Mouse (Mus musculus) kidney, postnatal 25 days (tissue): ENCODE data around the gene Urm1.

Experiments used
- DNase-seq, 2 experiments: peaks; one replicate each; pipeline ENCODE4 v3.0.0; 2021; ENCODE audit warnings: mixed read lengths in 2 of 2

The Urm1 gene

DNA sequence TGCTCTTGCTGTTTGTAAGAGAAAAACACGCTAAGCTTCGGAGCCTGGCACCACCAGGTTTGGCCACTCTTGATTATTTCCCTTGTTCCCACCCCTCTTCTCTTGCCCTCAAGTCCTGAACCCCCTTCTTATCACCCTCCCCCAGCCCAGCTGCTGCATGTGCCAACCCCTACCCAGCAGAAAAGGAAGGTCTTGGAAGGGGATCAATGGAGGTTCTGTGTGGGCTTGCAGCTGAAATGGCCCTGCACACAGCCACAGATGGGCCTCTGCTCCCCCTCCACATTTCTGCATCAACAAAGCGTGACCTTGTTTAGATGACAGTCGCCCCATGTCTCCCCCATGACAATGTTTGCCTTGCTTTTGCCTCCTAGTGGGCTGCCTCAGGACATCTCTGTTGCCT, 11.2 kb downstream of the Urm1 start:
- no peak for DNase-seq

DNA sequence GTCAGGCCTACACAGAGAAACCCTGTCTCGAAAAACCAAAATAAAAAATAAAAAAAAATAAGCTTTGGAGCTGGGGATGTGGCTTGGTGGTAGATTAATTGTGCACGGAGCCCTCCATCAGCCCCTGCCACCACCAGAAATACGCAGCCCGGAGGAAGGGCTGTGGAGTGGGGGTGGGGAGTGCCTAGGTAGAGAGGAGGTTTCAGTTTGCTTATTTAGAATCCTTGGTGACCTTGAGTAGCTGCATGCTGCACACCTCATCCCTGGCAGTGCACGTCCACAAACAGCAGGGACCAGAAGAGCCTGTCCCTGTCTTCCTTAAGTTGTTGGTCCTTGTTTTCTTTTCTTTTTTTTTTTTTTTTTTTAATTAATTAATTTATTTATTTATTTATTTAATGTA, 13.9 kb downstream of the Urm1 start:
- no peak for DNase-seq

DNA sequence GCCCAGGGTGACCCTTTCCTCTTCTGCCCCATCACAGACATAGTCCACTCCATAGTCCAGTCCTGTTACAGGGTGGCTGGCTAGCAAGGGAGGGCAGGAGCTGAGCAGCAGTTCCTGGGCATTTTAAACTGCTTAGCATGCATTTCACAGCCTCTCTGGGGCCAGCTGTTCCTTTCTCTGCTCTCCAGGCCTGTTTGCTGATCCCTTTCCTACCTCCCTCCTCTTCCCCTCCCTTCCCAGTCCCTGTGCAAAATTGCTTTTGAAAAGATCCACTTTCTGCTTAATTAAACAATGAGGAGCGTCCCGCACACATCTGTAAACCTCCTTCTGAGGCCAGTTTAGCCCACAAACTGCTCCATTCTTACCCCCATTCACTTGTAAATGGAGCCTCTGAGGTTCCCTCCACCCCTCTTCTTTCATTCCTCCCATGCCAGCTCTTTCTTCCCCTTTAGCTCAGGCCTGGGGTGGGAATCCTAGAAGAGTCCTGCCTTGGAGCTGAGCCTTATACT, 15.6 kb downstream of the Urm1 start:
- DNase-seq = peak in 1 of 2 experiments; percentile 66

DNA sequence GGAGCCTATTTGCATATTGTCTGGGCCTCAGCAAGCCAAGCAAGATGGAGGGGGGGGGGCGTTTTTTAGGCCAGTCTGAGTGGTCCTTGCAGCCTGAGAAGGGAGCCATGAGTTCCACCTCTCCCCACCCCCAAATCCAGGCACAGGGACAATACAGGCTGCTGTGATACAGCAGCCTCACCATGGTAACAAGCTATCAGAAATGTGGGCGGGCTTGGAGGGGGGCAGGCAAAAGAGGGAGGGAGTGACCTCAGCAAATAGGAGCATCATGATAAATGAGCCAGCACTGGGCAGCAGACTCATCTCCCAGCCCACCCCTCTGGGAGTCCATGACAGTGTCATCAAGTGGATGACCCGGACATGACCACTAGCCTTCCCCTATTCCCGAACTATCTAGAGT, 19.6 kb downstream of the Urm1 start:
- no peak for DNase-seq

DNA sequence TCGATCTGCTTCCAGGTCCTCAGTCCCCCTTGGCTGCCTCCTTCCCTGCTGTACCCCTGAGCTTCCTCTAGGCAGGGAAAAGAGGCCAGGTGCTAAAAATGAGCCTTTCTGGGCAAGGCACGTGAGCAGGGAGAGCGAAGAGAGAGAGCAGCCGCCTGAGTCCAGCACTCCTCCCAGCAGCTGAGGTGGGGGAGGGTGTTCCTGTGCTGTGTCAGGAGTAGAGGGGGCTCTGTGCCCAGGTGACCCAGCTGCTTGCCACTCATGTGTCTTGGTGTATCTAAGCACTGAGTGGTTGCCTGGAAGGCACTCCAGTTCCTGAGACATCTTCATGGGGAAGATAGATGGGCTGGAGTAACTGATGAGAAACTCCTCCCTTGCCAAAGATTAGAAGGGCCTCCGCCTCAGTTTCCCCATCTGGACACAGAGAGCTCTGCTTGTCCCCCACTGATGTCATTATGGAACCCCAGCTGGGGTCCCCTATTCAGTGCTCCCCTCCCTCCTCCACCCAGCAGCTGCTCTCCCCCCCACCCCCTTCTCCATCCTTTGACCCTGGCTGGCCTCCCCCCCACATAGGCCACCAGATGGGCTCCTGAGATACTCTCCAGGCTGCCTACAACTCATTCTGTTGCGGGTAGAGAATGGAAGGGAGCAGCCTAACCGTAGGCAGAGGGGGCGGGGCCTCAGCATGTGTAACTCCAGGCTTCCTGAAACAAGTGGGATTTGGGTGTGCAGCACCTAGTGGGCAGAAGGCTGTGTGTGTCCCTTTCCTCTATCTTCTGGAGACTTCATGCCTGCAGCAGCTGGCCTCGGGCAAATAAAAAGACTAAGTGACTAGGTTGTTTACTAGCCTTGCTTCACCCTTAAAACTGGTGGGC, 23.6 kb downstream of the Urm1 start:
- no peak for DNase-seq

DNA sequence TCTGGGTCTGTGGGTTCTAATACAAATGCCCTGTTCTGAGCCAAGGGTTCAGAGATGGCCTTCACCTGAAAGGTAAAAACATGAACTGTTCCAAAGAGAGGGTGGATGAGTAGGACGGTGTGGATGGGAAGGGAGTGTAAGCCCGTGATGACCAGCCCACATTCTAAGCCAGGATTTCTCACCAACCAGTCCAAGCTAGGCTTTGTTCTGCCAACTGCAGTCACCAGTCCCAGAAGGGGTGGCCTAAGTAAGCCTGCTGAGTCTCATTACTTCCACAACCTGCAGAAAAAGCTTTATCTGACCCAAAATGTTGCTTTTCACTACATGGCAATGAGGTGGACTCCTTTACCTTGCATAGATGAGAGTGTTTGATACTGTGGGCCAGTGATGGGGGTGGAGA, 24.2 kb downstream of the Urm1 start:
- DNase-seq = no peak

DNA sequence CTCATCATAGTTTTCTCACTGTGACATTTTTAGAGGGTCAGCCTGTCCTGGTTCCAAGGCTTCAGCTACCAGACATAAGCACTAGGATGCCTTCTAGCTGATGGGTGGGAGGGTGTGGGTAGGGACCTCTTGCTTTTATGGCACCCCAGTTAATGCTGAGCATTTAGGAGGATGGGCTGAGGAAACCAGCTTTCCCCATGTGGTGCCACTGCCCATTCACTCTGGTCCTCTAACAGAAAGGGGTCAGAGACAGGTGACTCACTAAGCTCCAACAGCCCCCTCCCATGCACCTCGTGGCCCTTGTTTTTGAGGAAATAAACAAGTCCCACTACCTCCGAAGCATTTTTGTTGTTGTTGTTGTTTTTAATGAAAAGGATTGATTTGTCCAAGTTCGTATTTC, 24.8 kb downstream of the Urm1 start:
- no peak for DNase-seq

DNA sequence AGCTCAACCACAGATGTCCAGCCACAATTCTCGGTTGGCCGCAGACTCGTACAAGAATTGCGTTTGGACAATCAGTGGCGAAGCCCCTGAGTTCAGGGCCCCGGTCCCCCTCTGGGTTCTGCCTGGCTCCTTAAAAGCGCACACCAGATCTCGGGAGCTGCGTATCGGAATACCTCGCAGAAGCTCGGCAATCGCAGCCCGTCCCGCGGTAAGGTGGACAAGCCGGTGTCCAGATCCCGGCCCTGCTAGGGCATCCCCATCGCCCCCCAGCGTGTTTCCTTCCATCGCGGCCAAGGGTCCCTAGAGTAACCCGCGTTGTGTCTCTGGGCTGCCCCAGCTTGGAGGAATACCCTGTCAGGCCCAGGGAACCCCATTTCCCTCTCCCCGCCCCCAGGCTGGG, 25.8 kb downstream of the Urm1 start:
- no peak for DNase-seq

DNA sequence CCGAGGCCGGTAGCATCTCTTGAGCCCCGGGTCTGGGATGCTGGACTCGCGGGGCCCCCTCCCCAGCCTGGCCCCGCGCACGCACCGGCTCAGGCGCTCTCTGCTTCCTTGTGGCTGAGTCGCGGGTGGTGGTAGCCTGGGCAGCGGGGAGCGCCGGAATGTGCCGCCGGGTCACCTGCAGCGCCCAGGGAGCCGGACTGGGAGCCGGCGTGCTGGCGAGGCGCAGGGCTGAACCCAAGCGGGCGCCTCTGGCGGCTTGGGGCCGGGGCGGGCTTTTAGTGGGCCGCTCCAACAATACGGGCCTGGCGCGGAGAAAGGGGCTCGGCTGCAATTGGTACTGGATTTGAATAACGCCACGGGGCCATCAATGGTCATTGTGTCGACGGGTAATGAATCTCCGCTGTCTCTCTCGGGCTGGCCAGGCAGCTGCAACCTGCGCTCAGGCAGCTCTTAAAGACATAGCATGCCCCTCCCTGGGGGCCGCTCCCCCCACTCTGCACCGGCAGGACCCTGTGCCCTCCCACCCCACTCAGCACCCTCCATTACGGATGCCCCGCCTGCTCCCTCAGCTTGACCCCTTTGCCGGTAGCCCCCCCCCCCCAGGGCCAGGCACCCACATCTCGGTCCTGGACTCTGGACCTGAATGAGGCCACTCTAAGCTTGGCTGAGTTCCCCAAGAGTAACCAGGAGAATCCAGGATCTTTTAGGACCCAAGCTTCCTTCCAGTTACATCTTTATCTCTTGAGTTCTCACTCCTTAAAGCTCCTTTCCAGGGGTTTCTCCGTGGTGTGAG, 26.4 kb downstream of the Urm1 start:
- DNase-seq = peak; percentile 39 to 68

DNA sequence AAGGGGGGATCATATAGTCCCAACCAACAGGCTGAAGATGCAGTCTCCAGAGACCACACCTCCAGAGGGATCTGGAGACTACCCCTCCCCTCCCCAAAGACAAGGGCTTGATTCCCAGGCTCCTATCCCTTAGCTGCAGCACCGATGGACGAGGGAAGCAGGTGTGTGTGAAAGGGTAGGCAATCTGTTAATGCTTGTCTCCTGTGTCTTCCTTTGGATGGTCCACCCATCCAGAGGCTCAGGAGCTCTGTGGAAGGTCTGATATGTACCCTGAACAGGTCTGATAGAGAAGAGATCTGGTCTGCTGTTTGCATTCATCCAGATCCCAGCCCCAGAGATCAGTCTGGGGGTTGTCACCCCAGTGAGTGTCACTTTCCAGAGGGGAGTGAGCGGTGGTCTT, 27.0 kb downstream of the Urm1 start:
- DNase-seq = no peak

DNA sequence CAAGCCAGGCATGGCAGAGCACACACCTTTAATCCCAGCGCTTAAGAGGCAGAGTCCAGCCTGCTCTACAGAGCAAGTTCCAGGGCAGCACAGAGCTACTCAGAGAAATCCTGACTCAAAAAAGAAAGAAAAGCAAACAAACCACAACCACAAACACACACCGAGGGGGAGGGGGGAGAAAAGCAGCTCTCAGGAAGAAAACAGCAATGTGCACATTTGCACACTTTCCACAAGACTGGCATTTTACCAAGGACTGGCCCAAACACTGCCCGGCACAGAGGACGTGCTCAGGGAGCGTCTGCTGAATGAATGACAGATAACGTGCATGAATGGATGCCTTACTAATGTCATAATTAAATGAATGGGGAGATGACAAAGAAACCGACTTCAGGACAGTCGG, 29.2 kb downstream of the Urm1 start:
- DNase-seq = no peak

DNA sequence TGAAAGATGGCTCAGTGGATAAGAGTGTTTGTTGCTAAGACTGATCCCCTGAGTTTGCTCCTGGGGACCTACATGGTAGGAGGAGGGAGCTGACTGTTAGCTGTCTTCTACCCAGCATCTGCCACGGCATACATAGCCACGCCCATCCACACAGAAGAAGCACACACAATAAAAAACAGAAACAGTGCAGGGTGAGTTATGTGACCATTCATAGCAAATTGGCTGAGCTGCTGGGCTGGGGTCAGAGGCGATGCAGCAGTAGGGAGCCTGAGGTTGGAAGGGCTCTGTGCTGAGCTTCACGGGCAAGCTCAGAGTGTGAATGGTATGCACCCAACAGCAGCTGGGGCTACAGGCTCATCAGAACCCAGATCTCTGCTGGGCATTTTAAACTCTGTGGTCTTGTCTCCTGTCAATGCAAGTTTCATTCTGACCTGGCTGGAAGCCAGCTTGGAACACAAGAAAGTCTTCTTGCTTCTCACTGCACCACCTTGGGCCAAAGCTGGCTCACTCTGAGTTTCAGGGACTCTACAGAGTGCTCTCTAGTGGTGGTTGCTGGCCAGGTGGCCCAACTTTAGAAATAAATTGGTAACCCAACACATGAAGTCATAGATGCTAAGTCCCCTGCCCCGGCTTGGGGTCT, 30.1 kb downstream of the Urm1 start:
- DNase-seq = no peak

DNA sequence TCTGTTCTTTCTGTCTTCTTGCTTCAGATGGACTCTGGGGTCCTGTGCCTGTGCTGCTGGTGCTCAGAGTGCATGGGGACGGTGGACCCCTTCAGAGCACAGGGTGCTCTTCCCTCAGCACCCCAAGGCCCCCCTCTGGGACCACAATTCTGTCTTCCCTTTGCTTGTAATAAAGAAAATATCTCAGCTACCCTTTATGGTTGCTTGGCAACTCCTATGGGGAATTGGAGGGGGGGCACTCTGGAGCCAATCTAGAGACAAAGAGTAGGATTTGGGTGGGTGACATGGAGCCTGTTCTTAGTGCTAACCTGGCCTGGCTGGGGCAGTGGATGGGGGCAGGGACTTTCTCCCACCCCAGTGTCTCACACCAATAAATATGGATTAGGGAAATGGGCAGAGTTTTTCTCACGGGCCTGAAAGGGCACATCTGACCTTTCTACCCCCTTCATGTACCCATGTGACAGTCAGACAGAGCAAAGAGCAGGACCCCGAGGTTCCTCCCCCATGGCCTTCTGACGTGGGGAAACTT, 33.1 kb downstream of the Urm1 start:
- DNase-seq = no peak

DNA sequence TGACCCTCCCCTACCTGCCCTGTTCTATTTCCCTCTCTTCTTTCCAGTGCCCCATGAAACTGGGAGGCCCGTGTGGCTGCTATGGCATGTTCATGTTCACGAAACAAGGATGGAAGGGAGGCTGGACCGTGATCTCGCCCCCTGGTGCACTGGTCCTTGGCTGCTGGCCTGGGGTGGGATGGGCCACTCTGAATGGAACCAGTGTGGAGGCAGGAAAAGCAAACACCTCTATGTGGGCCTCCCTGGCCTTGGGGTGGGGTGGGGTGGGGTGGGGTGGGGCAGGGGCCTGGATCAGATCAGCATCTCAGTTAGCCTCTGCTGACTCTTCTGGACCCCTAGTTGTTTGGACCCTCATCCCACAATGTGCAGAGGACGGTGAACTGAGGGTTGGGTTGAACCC, 33.9 kb downstream of the Urm1 start:
- DNase-seq = no peak

DNA sequence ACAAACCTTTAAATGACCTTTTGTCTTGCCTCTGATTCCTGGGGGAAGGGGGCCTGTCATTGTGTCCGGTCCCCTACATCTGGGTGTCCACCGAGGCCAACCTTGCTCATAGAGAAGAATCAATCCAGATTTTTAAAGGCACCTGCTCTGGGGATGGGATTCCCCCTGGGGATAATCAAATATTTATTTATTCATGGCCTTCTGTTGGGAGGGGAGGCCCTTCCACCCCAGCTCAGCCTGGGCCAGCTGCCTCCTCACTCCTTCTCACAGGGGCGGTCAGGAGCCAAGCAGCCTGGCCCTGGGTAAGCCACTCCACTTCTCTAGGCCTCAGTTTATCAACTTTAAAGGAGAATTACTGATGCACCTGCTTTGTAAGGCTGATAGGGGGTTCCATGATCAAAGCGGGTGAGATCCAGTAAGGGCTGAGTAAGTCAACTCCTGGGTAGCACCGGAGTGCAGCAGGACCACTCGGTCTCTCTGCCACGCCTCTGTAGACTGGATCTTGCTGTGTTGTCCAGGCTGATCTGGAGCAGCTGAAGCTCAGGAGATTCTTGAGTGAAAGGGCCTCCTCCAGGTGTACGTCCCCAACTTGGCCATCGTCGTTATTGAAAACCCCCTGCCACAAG, 35.8 kb downstream of the Urm1 start:
- DNase-seq = no peak

DNA sequence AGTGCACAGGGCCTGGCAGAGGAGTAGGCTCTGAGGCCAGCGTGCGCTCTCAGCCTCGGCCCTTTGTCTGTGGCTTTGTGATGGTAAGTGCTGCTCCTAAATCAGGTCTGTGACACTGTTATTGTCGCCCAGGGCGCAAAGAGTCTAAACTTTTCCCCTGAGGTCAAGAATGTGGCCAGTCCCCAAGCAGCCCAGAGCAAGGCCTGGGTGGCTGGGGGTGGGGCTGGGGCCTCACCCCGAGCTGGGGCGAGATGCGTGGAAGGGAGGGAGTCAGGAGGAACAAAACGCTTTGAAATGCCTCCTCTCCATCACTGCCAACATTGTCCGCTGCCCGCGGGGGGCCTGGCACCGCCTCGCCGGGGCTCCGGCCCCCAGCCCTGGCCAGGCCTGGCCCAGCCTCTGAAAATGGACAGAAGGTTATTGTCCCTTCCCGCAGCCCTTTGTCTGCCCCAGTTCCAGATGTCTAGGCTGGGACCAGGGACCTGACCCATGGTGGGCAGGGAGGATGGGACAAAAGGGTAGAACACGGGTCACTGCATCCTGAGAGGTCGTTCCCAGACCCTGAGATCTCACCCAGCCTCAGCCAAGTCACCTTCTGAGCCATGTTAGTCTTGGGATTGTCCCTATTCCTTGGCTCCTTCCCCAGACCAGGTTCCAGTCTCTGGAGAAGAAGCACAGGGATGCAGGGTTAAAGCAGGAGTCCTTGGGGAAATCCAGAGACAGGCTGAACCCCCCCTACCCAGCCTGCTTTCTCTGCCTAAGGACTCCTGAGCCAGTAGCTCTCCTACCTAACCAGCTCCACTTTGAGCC, 36.8 kb downstream of the Urm1 start:
- no peak for DNase-seq

DNA sequence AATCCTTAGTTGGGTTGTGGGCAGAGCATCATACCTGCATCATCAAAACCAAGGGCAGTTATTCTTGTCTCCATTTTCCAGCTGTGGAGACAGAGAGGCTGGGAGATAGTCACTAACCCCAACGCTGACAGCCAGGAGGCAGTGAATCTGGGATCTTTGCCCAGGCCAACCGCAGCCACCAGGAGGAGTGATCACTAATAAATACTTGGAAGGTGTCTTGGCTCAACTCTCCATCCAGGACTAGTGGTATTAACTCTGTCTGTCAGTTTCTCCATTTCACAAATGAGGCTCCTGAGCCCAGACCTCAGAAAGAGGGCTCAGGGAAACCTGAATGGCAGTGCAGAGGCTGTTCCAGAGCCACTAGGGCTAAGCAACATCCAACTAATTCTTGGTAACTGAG, 37.5 kb downstream of the Urm1 start:
- DNase-seq = no peak

DNA sequence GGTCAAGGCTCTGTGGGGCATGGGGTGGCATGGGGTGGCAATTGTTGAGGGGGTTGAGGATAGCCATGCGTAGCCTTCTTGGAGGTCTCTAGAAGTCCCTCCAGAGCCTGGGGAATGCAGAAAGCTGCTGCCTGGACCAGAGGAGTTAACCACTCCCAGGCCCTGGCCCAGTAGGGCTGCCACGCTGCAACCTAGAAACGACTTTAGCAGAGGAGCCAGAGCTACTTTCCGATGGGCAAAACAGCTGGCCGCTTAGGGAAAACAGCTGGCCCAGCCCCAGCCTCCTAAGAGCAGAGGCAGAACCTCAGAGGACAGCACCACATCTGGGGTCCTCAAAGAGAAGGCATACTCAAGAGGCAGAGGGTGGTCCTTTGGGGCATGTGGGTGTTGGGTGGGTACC, 38.1 kb downstream of the Urm1 start:
- DNase-seq = no peak

DNA sequence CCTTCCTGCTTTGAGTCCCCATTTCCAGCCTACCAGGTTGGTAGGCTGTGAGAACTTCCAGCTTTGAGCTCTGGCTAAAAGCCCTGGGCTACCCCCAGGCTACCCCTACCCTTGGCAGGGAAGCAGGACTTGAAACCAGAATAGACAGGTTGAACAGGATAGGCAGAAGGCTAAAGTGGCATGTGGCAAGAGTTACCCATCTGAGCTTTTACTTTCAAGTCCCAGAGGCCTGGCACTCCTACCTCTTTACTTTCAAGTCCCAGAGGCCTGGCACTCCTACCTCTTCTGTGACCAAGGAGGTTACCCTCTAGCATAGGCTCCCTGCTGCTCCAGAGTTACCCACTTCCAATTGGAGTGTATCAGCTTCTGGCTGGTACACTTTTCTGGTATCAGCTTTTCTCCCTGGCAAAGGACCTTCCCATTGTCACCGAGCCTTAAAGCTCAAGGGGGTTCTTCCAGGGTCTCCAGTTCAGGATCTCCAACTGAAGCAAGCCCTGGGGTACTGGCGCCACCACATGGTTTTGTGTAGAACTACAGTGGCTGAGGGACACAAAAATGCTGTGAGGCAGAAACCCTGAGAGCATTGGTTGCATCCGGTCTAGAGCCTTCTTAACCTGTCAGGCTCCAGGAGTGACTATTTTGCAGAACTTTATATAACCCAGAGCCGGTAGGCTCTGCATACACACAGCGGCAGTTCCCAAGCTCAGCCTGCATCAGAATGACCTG, 39.0 kb downstream of the Urm1 start:
- DNase-seq = peak; percentile 39 to 47

DNA sequence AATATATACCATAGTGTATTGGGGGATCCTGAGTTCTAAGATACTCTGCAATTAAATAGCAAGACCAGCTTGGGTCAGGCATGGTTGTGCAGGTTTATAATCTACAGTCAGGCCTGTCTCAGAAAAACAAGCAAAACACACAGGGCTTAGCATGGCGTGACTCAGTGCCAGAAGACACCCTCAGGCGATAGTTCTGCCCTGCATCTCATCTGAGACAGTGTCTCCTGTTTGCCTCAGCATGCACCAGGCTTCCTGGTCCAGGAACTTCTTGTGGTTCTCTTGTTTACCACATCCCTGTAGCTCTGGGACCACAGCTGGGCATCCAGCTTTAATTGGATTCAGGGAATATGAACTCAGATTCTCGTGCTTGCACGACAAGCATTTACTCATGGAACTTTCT, 45.2 kb downstream of the Urm1 start:
- no peak for DNase-seq

DNA sequence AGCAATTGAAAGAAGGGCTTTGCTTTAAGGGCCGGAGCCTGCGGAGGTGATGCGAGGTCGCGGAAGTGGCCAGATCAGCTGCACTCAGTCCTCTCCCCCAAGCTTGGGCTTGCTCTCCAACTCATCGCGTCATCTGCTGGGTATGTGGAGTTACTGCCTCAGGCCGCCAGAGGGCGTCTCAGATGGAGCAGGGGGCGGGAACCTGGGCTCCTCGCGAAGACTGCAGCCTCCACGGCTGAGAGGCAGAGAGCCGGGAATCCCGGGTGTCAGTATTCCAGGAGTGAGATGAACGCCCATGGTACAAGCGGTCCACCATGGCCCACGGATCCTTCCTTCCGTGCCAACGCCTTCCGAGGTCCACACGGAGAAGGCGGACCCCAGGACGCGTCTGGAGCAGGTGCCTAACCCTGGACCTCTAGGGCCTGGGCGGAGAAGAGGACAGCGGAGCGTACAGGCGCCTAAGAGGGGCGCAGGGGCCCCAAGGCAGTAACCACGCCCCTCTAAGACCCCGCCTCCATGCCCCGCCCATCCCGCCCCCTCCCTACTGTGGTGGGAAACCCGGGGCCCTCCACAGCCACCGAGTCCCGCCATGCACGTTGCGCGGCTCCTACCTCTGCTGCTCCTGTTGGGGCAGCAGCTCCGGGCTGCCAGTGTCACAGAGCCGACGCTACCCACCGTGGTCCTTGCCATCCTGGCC, 49.2 kb downstream of the Urm1 start, which contains the start of gene Cercam:
Gene Cercam (plus strand): TSS at position 216 of the 697 bp plus-strand sequence.
- DNase-seq = peak; percentile 79 to 86
